Mouse (Mus musculus): ENCODE results near the gene Abcd2. TPM values are rescaled to one million over a fixed set of nuclear protein-coding genes. Genes with fewer than 3 reads are reported as not detected.
A peak's percentile ranks its signal among the peaks of the same experiment; 100 is the strongest.

Gene Abcd2
- polyA plus RNA-seq (2016; fragmentation: Nextera tagmentation; extraction: Ambion mirVana) = 1.6 and 3.1 TPM in 2 replicates

DNA sequence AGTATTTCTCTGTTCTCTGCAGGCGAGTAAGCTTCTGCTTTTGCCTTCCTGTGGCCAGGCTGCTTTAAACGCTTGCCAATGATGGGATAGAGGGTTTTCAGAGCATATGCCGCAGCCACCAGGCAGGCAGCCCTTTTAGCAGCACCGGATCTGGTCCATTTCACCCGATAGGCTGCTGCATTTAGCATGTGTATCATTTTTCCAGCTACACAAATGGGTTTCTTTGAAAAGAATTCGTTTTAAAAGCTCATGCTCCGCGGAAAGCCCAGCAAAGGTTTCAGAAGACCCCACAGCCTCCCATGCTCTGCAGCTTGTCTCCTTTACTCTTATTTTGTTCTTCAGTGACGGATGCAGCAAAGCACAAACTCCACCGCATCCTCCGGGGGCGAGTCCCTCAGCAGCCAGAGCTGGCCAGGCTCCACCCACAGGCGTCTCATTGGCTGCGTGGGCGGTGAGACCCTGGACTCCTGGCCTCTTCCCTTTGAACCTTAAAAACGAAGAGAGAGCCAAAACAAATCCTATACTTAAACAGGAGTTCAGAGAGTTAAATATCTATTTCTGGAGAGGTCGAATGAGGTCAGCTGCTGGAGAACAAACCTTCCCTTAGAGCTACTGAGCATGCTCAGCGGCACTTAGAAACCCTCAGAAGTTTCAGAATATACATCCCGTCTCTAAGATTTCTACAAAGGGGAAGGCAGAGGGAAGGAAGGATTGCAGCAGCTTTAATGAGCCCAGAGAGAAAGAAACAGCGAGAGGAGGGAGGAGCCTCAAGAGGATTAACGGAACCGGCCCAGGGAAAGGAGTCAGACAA is at the start of gene Abcd2:
Gene Abcd2 (minus strand): TSS at position 388 of the 811 bp plus-strand sequence.
- Histone ChIP-seq H3K9me3 (no peaks in the 10 kb centered on the region), H3K36me3 (no peaks in the 10 kb centered on the region), H3K27me3 (ENCODE audit: insufficient read depth, poor library complexity, severe bottlenecking) (no peaks in the 10 kb centered on the region), H3K27ac (peak within 1 kb of the TSS; percentile 84), H3K4me3 (peak within 1 kb of the TSS; percentile 63), H3K4me1 (peaks cover 14% of the 10 kb centered on the region)
- DNase-seq (ENCODE audit: low spot score) = peak; percentile 89
- WGBS = 1% methylated on average over 22 of the region's 22 CpGs

DNA sequence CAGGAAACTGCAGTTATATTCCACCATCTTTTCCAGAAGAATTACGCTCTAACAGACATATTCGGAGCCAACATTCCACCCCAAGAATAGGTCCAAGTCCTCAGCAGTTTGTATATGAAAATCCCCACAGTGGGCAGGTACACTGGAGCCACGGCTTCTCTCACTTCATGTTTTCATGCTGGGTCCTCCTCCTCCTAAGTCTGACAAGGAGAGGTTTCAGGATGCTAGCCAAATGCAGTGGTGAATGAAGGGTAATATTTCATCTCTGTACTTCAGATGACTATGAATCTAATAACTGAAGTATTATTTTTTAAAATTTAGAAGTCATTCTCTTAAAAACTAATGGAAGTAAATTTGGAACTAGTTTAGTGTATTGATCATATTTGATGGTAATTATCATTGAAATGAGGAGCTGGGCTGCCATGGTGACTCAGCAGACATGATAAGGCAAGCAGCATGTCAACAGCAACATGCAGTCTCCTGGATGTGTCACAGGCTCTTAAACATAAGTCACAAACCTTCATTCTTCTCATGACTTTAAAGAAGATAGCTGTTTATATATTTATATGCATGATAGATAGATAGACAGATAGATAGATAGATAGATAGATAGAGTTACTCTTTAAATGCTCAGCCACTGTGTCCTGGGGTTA is 49.2 kb upstream of the Abcd2 start:
- no peak for DNase-seq (ENCODE audit: low spot score)
- Histone ChIP-seq H3K36me3 (no peaks in the 10 kb centered on the region), H3K27me3 (ENCODE audit: insufficient read depth, poor library complexity, severe bottlenecking) (no peaks in the 10 kb centered on the region), H3K9me3 (no peaks in the 10 kb centered on the region), H3K4me3 (no peak overlapping the region), H3K4me1 (no peaks in the 10 kb centered on the region), H3K27ac (no peak overlapping the region)
- WGBS = 75% methylated on average over 3 of the region's 3 CpGs

DNA sequence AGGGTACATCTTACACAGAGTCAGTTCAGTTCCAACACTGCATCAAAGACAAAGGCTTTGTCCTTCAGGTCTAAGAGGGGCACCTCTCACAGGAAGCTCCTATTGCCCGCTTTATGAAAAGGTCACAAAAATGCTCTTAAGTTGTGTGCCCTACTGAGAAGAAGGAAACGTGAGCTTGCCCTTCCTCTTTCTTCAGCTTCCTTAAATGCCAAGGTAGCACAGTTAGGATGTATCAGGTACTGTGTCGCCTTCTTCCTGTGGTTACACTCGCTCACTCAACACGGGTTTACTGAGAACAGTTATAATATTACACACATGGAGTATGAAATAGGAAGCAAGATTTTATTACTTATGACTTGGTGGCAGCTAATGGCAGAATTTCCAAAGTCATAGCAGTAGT is 45.7 kb upstream of the Abcd2 start:
- 82% methylated on average over 5 of the region's 5 CpGs for WGBS
- Histone ChIP-seq H3K4me1 (no peaks in the 10 kb centered on the region), H3K27me3 (ENCODE audit: insufficient read depth, poor library complexity, severe bottlenecking) (no peaks in the 10 kb centered on the region), H3K9me3 (no peaks in the 10 kb centered on the region), H3K36me3 (no peaks in the 10 kb centered on the region), H3K27ac (no peak overlapping the region), H3K4me3 (no peak overlapping the region)
- DNase-seq (ENCODE audit: low spot score) = no peak

DNA sequence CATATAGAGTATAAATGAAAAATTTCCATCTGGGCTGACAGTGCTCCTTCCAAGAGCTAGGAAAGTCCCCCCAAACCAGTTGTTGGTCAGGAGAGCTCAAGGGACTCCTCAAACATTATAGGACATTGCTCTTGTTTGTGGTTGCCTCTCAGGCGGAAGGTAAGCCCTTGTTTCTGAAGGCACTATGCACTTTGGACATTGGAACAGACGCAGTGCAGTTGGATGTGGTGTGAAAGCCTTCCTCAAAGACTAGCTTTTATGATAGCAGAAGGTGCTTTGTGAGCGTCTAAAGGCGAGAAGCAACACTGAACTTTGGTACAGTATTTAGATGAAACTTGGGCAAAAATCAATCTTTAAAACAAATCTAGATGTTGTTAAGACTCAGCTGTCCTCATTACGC is 14.9 kb upstream of the Abcd2 start:
- Histone ChIP-seq H3K4me1 (no peaks in the 10 kb centered on the region), H3K27ac (no peak overlapping the region), H3K9me3 (no peaks in the 10 kb centered on the region), H3K4me3 (no peak overlapping the region), H3K27me3 (ENCODE audit: insufficient read depth, poor library complexity, severe bottlenecking) (no peaks in the 10 kb centered on the region), H3K36me3 (no peaks in the 10 kb centered on the region)
- 84% methylated on average over 5 of the region's 5 CpGs for WGBS
- DNase-seq (ENCODE audit: low spot score) = no peak

DNA sequence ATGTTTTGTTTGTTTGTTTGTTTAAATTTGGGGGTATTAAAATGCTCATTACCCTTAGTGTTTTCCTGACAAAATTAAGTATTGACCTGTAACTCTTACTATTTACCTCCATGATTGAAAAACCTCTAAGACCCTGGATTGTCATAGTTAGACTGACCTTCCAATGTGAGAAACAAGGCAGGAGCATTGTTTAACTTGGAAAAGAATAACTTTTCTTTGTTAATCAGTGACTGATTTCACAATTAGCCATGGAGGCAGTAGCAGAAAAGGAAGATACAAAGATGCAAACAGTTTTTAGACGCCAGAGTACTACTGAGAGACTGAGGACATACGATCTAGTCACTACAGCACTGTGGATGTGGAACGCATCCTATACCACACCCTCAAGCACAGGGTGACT is 11.9 kb upstream of the Abcd2 start:
- no peak for DNase-seq (ENCODE audit: low spot score)
- Histone ChIP-seq H3K4me3 (no peak overlapping the region), H3K4me1 (no peaks in the 10 kb centered on the region), H3K27ac (no peak overlapping the region), H3K9me3 (no peaks in the 10 kb centered on the region), H3K36me3 (no peaks in the 10 kb centered on the region), H3K27me3 (ENCODE audit: insufficient read depth, poor library complexity, severe bottlenecking) (no peaks in the 10 kb centered on the region)
- whole genome bisulfite sequencing = 83% methylated on average over 3 of the region's 3 CpGs

DNA sequence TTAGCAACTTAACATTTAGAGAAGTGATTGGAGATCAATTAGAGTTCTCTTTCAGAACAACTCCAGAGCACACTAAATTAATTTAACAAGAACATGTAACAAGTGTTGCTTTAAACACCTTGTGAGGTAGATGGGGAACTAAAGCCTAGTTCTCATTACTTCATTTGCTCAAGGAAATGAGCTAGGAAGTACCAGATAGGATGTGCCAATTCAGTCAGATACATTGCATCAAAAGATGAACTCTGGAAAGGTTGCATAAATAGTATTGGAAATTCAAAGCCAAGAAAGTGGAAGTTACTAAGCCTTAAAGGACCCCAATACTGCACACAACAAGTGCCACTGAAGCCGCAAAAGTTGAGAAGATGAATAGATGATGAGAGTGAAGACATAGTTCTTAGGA is 10.9 kb upstream of the Abcd2 start:
- Histone ChIP-seq H3K27ac (no peak overlapping the region), H3K36me3 (no peaks in the 10 kb centered on the region), H3K4me3 (no peak overlapping the region), H3K9me3 (no peaks in the 10 kb centered on the region), H3K27me3 (ENCODE audit: insufficient read depth, poor library complexity, severe bottlenecking) (no peaks in the 10 kb centered on the region), H3K4me1 (no peaks in the 10 kb centered on the region)
- WGBS = 84% methylated on average over 1 of the region's 1 CpGs
- DNase-seq (ENCODE audit: low spot score) = no peak

DNA sequence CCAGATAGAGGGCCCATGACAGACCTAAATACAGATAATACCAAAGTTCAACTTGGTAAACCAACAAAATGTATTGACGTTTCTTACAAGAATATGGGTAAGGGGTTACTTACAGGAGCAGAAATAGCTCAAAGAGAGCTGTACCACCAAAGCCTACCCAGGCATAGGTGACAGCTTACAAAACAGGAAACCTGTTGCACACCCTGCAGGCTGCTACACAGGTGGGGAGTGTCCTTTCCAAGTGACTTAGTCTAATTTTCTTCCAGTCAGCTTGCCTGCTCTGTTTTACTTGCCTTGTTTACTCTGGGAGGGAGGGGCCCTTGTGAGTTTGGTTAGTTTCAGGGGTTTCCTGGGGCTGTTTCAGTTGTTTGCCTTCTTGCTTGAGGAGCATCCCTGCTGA is 9.2 kb upstream of the Abcd2 start:
- H3K4me3 ChIP-seq = no peak overlapping the region
- H3K27me3 ChIP-seq (ENCODE audit: insufficient read depth, poor library complexity, severe bottlenecking) = no peaks in the 10 kb centered on the region
- no peak for DNase-seq (ENCODE audit: low spot score)
- H3K27ac ChIP-seq = no peak overlapping the region
- no peaks in the 10 kb centered on the region for H3K36me3 ChIP-seq
- H3K9me3 ChIP-seq = no peaks in the 10 kb centered on the region
- no peaks in the 10 kb centered on the region for H3K4me1 ChIP-seq
- 80% methylated on average over 1 of the region's 1 CpGs for WGBS

DNA sequence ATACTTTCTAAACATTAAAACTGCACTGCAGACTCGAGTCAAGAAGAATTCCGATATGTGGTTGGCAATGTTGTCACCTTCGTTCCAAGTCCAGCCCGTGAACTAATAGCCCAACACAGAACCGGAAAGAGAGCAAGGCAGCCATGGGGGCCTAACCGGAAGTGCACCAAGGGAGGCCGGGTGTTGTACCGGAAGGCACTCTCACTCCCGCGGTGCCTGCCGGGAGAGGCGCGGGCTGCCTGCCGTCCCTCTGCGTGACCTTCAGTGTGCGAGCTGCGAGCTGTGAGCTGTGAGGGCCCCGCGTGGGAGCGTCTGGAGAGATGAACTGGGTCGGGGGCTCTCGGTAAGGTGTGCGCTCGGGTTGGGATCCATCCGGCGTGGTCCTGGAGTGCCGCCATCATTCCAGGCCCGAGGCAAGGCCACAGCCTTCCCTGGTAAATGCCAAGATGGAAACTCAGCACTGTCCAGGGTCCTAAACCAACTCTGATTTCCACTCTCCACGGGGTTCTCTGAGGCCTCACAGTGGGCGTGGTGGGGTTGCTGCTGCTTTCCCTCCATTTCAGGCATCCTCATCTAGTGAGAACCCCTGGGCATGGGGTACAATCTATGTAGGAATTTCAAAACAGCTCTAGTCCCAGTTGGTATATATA is 7.8 kb upstream of the Abcd2 start, which contains the start of gene CN725425:
Gene CN725425 (plus strand): TSS at position 239 of the 650 bp plus-strand sequence.
- H3K27ac ChIP-seq = no peak within 1 kb of the TSS
- no peaks in the 10 kb centered on the region for H3K27me3 ChIP-seq (ENCODE audit: insufficient read depth, poor library complexity, severe bottlenecking)
- H3K9me3 ChIP-seq = no peaks in the 10 kb centered on the region
- H3K4me1 ChIP-seq = no peaks in the 10 kb centered on the region
- H3K4me3 ChIP-seq = no peak within 1 kb of the TSS
- H3K36me3 ChIP-seq = no peaks in the 10 kb centered on the region
- no peak for DNase-seq (ENCODE audit: low spot score)
- WGBS = 85% methylated on average over 30 of the region's 30 CpGs

DNA sequence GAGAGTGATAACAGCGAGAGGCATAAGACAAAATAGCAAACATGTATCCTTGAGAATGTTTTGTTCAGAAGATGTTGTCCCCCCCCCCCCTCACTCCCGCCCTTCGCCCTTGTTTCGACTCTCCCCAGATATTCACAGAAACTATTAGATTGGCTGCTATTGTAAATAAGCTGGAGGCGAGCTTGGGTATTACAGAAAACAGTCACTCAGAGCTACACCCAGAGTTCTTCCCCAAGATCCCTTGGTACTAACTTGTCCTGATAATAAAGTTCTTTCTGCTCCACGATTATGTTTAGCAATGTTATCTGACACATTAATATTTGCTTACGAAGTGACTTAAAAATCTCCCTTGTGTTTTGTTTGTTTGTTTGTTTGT is 612 bp upstream of the Abcd2 start:
- peak overlapping the region; percentile 84 for H3K27ac ChIP-seq
- no peaks in the 10 kb centered on the region for H3K36me3 ChIP-seq
- peaks cover 14% of the 10 kb centered on the region for H3K4me1 ChIP-seq
- H3K9me3 ChIP-seq = no peaks in the 10 kb centered on the region
- no peak for DNase-seq (ENCODE audit: low spot score)
- peak overlapping the region; percentile 63 for H3K4me3 ChIP-seq
- H3K27me3 ChIP-seq (ENCODE audit: insufficient read depth, poor library complexity, severe bottlenecking) = no peaks in the 10 kb centered on the region
- WGBS = 12% methylated on average over 7 of the region's 7 CpGs

DNA sequence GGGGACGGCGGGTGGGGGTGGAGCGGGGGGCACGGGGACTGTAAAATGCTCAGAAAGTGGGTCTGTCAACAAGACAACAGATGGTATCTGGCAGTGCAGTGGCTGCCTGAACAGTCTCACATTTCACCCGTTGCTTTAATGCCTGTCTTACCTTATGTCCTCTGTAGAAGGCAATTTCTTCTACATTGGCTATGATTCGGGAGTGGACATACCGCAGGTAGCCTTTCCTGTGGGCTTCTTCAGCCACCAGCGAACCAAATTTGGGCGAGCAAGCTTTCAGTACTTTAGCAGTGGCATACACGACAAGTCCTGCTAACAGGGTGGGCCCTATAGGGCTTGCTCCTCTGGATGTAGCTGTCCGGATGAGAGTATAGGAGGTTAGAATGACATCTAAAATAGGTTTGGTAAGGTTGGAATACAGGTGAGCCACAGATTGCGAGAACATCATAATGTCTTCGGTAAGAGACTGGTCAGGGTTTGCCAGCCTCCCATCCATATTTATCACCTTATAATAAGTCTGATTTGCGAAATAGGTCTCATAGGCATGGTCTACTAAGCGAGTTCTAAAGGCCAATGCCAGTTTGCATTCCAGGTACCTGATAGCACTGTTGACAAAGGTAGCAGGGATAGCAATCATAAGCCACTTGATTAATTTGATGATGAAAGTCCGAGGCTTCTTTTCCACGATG is 936 bp downstream of the Abcd2 start:
- peaks cover 14% of the 10 kb centered on the region for H3K4me1 ChIP-seq
- no peaks in the 10 kb centered on the region for H3K27me3 ChIP-seq (ENCODE audit: insufficient read depth, poor library complexity, severe bottlenecking)
- no peak for DNase-seq (ENCODE audit: low spot score)
- no peaks in the 10 kb centered on the region for H3K9me3 ChIP-seq
- no peak overlapping the region for H3K27ac ChIP-seq
- H3K4me3 ChIP-seq = peak overlapping the region; percentile 63
- 59% methylated on average over 17 of the region's 17 CpGs for WGBS
- no peaks in the 10 kb centered on the region for H3K36me3 ChIP-seq

DNA sequence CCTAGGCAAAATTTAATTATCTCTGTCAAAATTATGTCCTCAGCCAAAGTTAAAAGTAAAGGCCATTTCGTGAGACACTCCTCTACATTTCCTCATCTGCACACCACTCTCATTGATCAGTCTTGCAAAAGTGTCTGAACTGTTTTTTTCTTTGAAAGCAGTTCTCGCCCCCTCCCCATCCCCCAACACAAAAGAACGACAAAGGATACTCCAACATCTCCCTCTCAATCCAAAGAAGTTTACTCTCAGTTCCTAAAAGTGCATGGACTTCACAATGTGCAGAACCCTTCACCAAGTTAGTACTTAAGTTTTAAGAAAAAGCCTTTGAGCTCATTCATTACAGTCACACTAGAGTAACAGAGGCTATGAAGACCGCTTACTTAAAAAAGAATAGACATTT is 1.6 kb downstream of the Abcd2 start:
- no peak for DNase-seq (ENCODE audit: low spot score)
- peak overlapping the region; percentile 63 for H3K4me3 ChIP-seq
- 57% methylated on average over 4 of the region's 4 CpGs for WGBS

DNA sequence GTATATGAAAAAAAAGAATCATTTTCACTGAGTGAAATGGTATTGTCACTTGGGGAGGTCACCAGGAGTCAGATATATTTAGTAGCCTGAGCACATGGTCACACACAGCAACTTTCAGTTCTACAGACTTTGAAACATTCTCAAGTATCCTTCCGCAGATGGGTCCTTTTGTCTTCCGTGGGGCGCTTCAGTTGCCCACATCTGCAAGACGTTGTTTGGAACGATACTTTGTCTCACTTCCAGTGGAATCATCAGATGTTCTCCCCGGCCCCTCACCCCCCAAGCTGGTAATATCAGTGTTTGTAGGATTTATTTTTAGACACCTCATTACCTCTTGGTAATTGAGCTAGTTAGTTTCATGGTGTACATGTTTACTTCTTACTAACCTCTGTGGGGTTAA is 5.2 kb downstream of the Abcd2 start:
- Histone ChIP-seq H3K9me3 (no peaks in the 10 kb centered on the region), H3K4me3 (no peak overlapping the region), H3K27me3 (ENCODE audit: insufficient read depth, poor library complexity, severe bottlenecking) (no peaks in the 10 kb centered on the region), H3K36me3 (no peaks in the 10 kb centered on the region), H3K4me1 (peaks cover 10% of the 10 kb centered on the region), H3K27ac (no peak overlapping the region; the same call in 1 of the 2 replicates)
- DNase-seq (ENCODE audit: low spot score) = no peak
- WGBS = 76% methylated on average over 6 of the region's 6 CpGs

More for the DNA sequence above, 1.6 kb downstream of the Abcd2 start:
- H3K36me3 ChIP-seq = no peaks in the 10 kb centered on the region
- H3K27ac ChIP-seq = no peak overlapping the region
- H3K27me3 ChIP-seq (ENCODE audit: insufficient read depth, poor library complexity, severe bottlenecking) = no peaks in the 10 kb centered on the region
- no peaks in the 10 kb centered on the region for H3K9me3 ChIP-seq
- H3K4me1 ChIP-seq = peaks cover 14% of the 10 kb centered on the region

Data from heart, embryonic 10.5 days (tissue).